Mouse (Mus musculus) neural tube, embryonic 13.5 days (tissue): Measurements from ENCODE around the gene Adad1. TPM values are rescaled to one million over a fixed set of nuclear protein-coding genes. Genes with fewer than 3 reads are reported as not detected.

ENCODE experiments used
- polyA plus RNA-seq: library from polyadenylated mRNA; unstranded; fragments of >200 nt; fragmentation: Nextera tagmentation; extraction: Ambion mirVana; gene quantifications from 2 replicates; pipeline ENCODE4 v1.2.1, GENCODE M21; 2015

Adad1 gene
- polyA plus RNA-seq, 1 experiment from 2014 or later = not detected

Other genes starting within 250 kb of the Adad1 start
- 55.8 and 59.7 TPM in 2 replicates for gene 4932438A13Rik, start 200.4 kb upstream of the Adad1 start, polyA plus RNA-seq
- gene Il2, start 62.4 kb downstream of the Adad1 start, polyA plus RNA-seq = 0.42 and 0.74 TPM in 2 replicates
- not detected in 2 replicates for gene Il21, start 169.1 kb downstream of the Adad1 start, polyA plus RNA-seq
- gene Bbs12, start 249.0 kb downstream of the Adad1 start, polyA plus RNA-seq = 4.1 and 4.3 TPM in 2 replicates
- gene Cetn4, start 249.2 kb downstream of the Adad1 start, polyA plus RNA-seq = 3.1 and 3.3 TPM in 2 replicates